Mouse (Mus musculus): ENCODE measurements around the gene Nme1. TPM values are rescaled to one million over a fixed set of nuclear protein-coding genes. Genes with fewer than 3 reads are reported as not detected.
"Not testable (repeated sequence)": the region's sequence is repeated elsewhere in the genome, so short reads cannot be mapped to it uniquely, and the experiment has no call there.

The Nme1 gene
- polyA plus RNA-seq, 1 experiment, result 33.7 TPM

DNA sequence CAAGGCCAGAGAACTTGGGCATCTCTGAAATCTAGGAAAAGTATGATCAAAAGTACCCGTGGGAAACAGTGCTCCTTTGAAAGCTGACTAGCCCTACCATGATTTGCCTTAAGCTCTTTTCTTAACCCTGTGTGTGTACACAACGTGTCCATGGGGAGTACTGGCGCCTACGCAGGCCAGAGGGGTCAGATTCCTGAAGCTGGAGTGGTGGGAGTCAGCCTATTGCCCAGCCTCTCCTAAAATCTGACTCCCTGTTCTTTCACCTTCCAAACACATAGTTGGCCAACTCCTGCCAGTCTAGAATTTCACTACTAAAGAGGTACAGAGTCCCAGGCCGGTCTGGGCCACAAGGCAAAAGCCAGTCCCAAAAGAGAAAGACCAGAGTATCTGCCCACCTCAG lies 15.9 kb downstream of the Nme1 start:
- Histone ChIP-seq H3K27ac (replicated peaks; ENCODE audit: low read depth, low read length) (no peak overlapping the region), H3K4me1 (ENCODE audit: control insufficient read depth, insufficient read depth, insufficient read length, low read length) (peaks cover 14% of the 10 kb centered on the region), H3K4me3 (ENCODE audit: insufficient read depth, low read depth, low read length) (no peak overlapping the region)

DNA sequence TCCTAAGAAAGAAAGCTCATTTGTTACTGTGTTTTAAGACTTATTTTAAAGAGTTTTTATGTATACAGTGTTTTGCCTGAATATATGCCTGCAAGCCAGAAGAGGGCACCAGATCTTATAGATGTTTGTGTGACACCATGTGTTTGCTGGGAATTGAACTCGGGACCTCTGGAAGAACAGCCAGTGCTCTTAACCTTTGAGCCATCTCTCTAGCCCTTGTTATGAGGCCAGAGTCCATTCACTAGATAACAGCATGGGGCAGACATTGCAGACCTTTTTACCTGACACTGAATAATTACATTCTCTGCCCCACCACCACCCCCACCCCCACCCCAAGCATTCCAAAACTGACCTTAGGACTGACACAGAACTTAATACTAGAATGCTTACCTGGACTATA lies 18.3 kb downstream of the Nme1 start:
- no peak overlapping the region for H3K27ac ChIP-seq (replicated peaks; ENCODE audit: low read depth, low read length)
- peaks cover 8% of the 10 kb centered on the region for H3K4me1 ChIP-seq (ENCODE audit: control insufficient read depth, insufficient read depth, insufficient read length, low read length)
- no peak overlapping the region for H3K4me3 ChIP-seq (ENCODE audit: insufficient read depth, low read depth, low read length)

DNA sequence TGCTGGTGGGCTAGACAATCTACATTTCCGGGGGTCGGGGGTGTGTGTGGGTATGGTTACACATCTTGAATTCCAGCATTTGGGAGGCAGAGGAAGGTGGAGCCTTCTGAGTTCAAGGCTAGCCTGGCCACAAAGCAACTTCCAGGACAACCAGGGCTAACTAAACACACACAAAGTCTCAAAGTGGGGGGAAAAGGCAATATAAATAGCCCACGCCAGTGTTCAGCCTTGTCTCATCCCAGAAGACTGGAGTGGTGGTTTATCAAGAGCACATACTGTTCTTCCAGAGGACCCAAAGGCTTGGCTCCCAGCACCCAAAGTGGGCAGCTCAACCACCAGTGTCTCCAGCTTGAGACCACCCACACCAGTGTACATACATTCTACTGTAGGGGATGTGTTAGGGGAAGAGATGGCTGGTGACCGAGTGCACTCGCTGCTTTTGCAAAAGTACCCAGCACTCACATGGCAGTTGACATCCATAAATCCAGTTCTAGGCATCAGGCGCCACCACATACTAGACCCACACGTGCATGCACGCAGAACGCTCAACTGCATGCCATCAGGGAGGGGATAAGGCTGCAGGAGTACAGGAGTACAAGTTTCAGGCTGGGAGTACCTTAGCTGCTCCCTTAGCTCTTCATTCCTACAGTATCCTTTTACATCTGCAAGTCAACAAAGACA lies 19.3 kb downstream of the Nme1 start:
- Histone ChIP-seq H3K27ac (replicated peaks; ENCODE audit: low read depth, low read length) (no peak overlapping the region), H3K4me1 (ENCODE audit: control insufficient read depth, insufficient read depth, insufficient read length, low read length) (peaks cover 8% of the 10 kb centered on the region), H3K4me3 (ENCODE audit: insufficient read depth, low read depth, low read length) (no peak overlapping the region)

DNA sequence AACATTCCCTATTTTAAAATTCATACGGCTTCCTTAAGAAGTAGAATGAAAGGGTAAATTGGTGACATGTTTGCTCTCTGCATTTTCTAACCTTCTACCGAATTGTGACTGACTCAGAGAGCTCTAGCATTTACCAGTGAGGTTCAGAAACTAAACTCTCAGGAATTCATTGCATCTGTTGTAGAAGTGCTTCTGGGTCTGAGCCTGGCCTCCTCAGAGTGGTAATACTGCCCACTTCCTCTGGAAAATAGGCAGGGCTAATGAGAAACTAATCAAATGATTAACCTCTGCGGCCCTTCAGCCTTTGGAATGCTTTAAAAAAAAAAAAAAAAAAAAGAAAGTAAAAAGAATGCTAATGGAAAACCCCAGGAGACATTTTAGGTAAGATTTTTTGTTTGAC lies 23.3 kb downstream of the Nme1 start:
- Histone ChIP-seq H3K4me3 (ENCODE audit: insufficient read depth, low read depth, low read length) (no peak overlapping the region), H3K4me1 (ENCODE audit: control insufficient read depth, insufficient read depth, insufficient read length, low read length) (no peaks in the 10 kb centered on the region), H3K27ac (replicated peaks; ENCODE audit: low read depth, low read length) (no peak overlapping the region)

DNA sequence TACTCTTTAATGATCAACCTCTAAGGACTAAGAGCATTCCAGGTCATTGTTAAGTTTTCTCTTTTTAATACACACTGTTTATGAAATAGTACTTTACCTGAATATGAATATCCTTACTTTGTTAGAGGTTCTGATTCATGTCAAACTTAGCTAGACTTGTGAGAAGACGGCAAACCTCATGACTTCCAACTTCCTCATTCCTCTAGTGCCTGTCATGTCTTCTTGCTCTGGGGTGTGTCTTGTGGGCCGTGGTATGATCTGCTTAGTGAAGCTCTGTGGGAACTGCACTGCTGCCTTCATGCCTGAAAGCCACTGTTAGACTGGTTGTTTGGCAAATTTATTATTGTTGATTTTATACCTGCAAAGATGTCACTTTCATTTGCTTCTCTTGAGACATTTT lies 27.4 kb downstream of the Nme1 start:
- Histone ChIP-seq H3K4me3 (ENCODE audit: insufficient read depth, low read depth, low read length) (no peak overlapping the region), H3K27ac (replicated peaks; ENCODE audit: low read depth, low read length) (no peak overlapping the region), H3K4me1 (ENCODE audit: control insufficient read depth, insufficient read depth, insufficient read length, low read length) (no peaks in the 10 kb centered on the region)

DNA sequence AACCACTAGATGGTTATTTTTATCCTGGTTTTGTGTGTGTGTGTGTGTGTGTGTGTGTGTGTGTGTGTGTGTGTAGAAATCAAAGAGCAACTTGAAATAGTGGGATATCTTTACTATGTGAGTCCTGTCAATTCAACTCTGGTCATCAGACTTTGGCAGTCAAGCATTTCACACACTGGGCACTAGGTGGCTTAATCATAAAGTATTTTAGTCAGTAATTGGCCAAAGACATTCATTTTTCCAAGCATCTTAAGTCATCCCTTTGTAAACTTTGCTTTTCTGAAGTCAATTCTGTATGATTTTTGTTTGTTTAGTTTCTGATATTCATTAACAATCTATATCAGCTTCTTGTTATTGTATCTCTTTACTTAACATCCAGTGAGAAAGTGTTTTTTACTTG lies 39.2 kb downstream of the Nme1 start:
- H3K4me1 ChIP-seq (ENCODE audit: control insufficient read depth, insufficient read depth, insufficient read length, low read length), result no peaks in the 10 kb centered on the region
- no peak overlapping the region for H3K4me3 ChIP-seq (ENCODE audit: insufficient read depth, low read depth, low read length)
- no peak overlapping the region for H3K27ac ChIP-seq (replicated peaks; ENCODE audit: low read depth, low read length)

DNA sequence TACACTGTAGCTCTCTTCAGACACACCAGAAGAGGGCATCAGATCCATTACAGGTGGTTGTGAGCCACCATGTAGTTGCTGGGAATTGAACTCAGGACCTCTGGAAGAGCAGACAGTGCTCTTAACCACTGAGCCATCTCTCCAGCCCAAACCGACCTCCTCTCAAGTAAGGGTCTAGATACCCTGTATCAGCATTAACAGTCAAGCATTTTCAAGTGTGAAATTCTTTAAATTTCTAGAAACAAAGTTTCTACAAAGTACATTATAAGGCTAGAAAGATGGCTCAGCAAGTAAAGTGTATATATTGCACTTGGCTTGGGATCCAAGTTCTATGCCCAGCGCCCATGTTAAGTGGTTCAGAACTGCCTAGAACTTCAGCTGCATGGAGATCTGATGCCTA lies 53.3 kb downstream of the Nme1 start:
- H3K4me1 ChIP-seq (ENCODE audit: control insufficient read depth, insufficient read depth, insufficient read length, low read length); H3K27ac ChIP-seq (replicated peaks; ENCODE audit: low read depth, low read length); H3K4me3 ChIP-seq (ENCODE audit: insufficient read depth, low read depth, low read length): not testable (repeated sequence)

DNA sequence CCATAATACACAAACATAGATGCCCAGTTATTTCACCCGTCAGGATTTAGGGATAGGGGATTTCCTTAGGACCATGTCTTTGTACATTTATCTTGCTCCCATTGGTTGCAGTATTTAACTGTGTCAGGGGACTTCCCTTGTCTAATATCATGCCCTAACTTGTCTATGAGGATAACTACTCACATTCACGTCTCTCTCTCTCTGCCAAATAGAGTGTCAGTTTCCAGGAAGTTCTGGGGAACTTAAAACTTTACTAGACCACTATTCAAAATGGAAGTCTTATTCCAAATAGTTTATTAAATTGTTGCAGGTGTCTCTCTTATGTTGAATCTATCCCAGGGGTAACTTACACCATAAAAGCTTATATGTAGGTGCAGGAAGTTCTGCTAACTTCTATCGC lies 56.7 kb downstream of the Nme1 start:
- Histone ChIP-seq H3K4me1 (ENCODE audit: control insufficient read depth, insufficient read depth, insufficient read length, low read length) (no peaks in the 10 kb centered on the region; the same call in 1 of the 2 replicates), H3K27ac (replicated peaks; ENCODE audit: low read depth, low read length) (no peak overlapping the region), H3K4me3 (ENCODE audit: insufficient read depth, low read depth, low read length) (no peak overlapping the region)

DNA sequence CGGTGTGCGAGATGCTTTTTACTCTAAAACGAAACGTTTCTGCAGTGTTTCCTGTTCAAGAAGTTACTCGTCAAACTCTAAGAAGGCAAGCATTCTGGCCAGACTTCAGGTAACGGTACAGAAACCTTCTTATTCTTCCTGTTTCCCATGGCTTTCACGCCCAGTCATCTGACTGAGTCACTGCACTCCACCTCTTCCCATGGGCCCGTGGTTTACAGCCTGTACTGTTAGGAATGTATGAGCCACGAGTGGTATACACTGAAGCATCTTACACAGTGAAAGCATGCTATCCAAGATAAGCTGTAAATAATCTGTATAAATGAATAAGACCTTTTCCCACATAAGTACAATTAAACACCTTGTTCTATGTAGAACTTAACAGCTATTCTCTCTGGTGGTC lies 59.5 kb downstream of the Nme1 start:
- Histone ChIP-seq H3K4me3 (ENCODE audit: insufficient read depth, low read depth, low read length) (no peak overlapping the region), H3K27ac (replicated peaks; ENCODE audit: low read depth, low read length) (no peak overlapping the region)

DNA sequence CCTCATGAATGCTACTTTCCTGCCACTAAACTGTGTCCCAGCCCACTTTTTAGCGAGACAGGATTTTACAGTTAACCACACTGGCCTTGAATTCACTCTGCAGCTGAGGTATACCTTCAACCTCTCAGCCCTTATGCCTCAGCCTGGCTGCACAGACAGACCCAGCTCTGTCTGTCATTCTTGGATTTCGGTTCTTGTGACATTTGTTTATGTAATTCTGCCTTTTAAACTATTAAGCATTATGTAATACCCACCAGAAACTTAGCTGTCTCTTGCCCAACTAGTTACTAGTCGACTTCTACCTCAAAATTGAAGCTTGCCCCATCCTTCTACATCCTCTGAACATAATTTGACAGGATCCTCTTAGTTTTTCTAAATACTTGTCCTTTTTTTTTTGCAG lies 60.5 kb downstream of the Nme1 start:
- no peaks in the 10 kb centered on the region; the same call in 1 of the 2 replicates for H3K4me1 ChIP-seq (ENCODE audit: control insufficient read depth, insufficient read depth, insufficient read length, low read length)
- no peak overlapping the region for H3K4me3 ChIP-seq (ENCODE audit: insufficient read depth, low read depth, low read length)
- H3K27ac ChIP-seq (replicated peaks; ENCODE audit: low read depth, low read length), result peak overlapping the region; percentile 39

More for the DNA sequence above, 59.5 kb downstream of the Nme1 start:
- no peaks in the 10 kb centered on the region; the same call in 1 of the 2 replicates for H3K4me1 ChIP-seq (ENCODE audit: control insufficient read depth, insufficient read depth, insufficient read length, low read length)

Other genes with a start within 250 kb of the Nme1 start
- 11.6 and 12.6 TPM in 2 replicates for gene Utp18, start 82.8 kb downstream of the Nme1 start, polyA plus RNA-seq (2012; ENCODE audit: insufficient read depth, insufficient read length, missing spikeins)
- 6.1 and 12.5 TPM in 2 replicates for gene Mbtd1, start 82.7 kb downstream of the Nme1 start, polyA plus RNA-seq (2012; ENCODE audit: insufficient read depth, insufficient read length, missing spikeins)
- gene Nme2, start 12.3 kb downstream of the Nme1 start, polyA plus RNA-seq (2012; ENCODE audit: insufficient read depth, insufficient read length, missing spikeins), result 510 and 580 TPM in 2 replicates
- gene Gm20390, start 228 bp downstream of the Nme1 start, polyA plus RNA-seq (2012; ENCODE audit: insufficient read depth, insufficient read length, missing spikeins), result 164 and 189 TPM in 2 replicates
- 39.2 and 45.7 TPM in 2 replicates for gene Spag9, start 27.6 kb upstream of the Nme1 start, polyA plus RNA-seq (2012; ENCODE audit: insufficient read depth, insufficient read length, missing spikeins)
- gene Tob1, start 242.9 kb upstream of the Nme1 start, polyA plus RNA-seq (2012; ENCODE audit: insufficient read depth, insufficient read length, missing spikeins), result 172 and 175 TPM in 2 replicates